Mouse (Mus musculus) intestine, embryonic 14.5 days (tissue): ENCODE measurements around the gene Gm136. TPM values are rescaled to one million over a fixed set of nuclear protein-coding genes. Genes with fewer than 3 reads are reported as not detected.
A peak's percentile ranks its signal among the peaks of the same experiment; 100 is the strongest.

Experiments used
- ATAC-seq: fragments of 200-750 bp; cut with Nextera tagmentation; replicated peaks from 2 replicates; pipeline ENCODE4 v1.8.0; 2017; ENCODE audit warnings: low read depth, moderate number of reproducible peaks, moderate TSS enrichment, moderate library complexity; ENCODE audit not compliant: low FRiP score, low TSS enrichment
- DNase-seq: peaks from one replicate; pipeline ENCODE4 v3.0.0-alpha.2; 2018; ENCODE audit warnings: low spot score
- H3K27ac ChIP-seq: fragments of 300-500 bp; sonication (generic); 2 replicates; pipeline ENCODE4 v1.5.1; 2014; ENCODE audit warnings: low read depth, mild to moderate bottlenecking, control low read depth
- H3K27me3 ChIP-seq: fragments of 300-500 bp; sonication (generic); replicated peaks from 2 replicates; pipeline ENCODE4 v1.6.1; 2014; ENCODE audit warnings: low read length, control low read depth; ENCODE audit not compliant: control insufficient read depth, insufficient read depth
- H3K36me3 ChIP-seq: fragments of 300-500 bp; sonication (generic); 2 replicates; pipeline ENCODE4 v1.6.1; 2014; ENCODE audit warnings: low read length, control low read depth; ENCODE audit not compliant: control insufficient read depth, insufficient read depth
- H3K4me1 ChIP-seq: fragments of 300-500 bp; sonication (generic); replicated peaks from 2 replicates; pipeline ENCODE4 v1.6.1; 2014; ENCODE audit warnings: low read length, control low read depth, mixed read lengths; ENCODE audit not compliant: control insufficient read depth, insufficient read depth
- H3K4me2 ChIP-seq: fragments of 300-500 bp; sonication (generic); 2 replicates; pipeline ENCODE4 v1.6.1; 2014; ENCODE audit warnings: low read length
- H3K4me3 ChIP-seq: fragments of 300-500 bp; sonication (generic); 2 replicates; pipeline ENCODE4 v1.5.1; 2014; ENCODE audit warnings: low read depth, low read length, control low read depth, mixed read lengths
- H3K9ac ChIP-seq: fragments of 300-500 bp; sonication (generic); 2 replicates; pipeline ENCODE4 v1.6.1; 2014; ENCODE audit warnings: mild to moderate bottlenecking, low read length
- H3K9me3 ChIP-seq: fragments of 300-500 bp; sonication (generic); 2 replicates; pipeline ENCODE4 v1.6.1; 2016; ENCODE audit warnings: low read length, control low read depth; ENCODE audit not compliant: control insufficient read depth
- WGBS: fragments of 180-500 bp; shearing (Covaris S2); extraction: QIAGEN DNeasy Blood & Tissue Kit; methylation state at CpG from one replicate; pipeline ENCODE4 v1.1.7; 2014; 5-methylcytosine and 5-hydroxymethylcytosine counted together
- polyA plus RNA-seq: library from polyadenylated mRNA; unstranded; fragments of >200 nt; fragmentation: Nextera tagmentation; extraction: Ambion mirVana; gene quantifications from 2 replicates; pipeline ENCODE4 v1.2.1, GENCODE M21; 2014

Gene Gm136
- polyA plus RNA-seq, 1 experiment from 2014 or later: not detected

GRCm38 (mm10) chr4:34701528-34701927 is 54.5 kb downstream of the Gm136 start:
- H3K4me2 ChIP-seq: no peak overlapping the region
- no peaks in the 10 kb centered on the region for H3K27me3 ChIP-seq
- no peak overlapping the region for H3K9ac ChIP-seq
- peak; percentile 57 for DNase-seq
- no peaks in the 10 kb centered on the region for H3K9me3 ChIP-seq
- 58% methylated on average over 5 of the region's 5 CpGs for WGBS
- no peaks in the 10 kb centered on the region for H3K4me1 ChIP-seq
- no peak for ATAC-seq
- no peaks in the 10 kb centered on the region for H3K36me3 ChIP-seq
- H3K27ac ChIP-seq: no peak overlapping the region
- H3K4me3 ChIP-seq: no peak overlapping the region

Other genes starting within 250 kb of the Gm136 start
- 44.3 and 49.7 TPM in 2 replicates for gene Akirin2, start 205.3 kb downstream of the Gm136 start, polyA plus RNA-seq
- gene Orc3, start 141.3 kb downstream of the Gm136 start, polyA plus RNA-seq: 89.3 and 93.9 TPM in 2 replicates
- 62.2 and 73.8 TPM in 2 replicates for gene Rars2, start 141.3 kb downstream of the Gm136 start, polyA plus RNA-seq
- gene Slc35a1, start 68.8 kb downstream of the Gm136 start, polyA plus RNA-seq: 66.2 and 69.2 TPM in 2 replicates
- 0.40 TPM in 1 of 2 replicates, not detected in the other for gene Cfap206, start 26.1 kb downstream of the Gm136 start, polyA plus RNA-seq
- gene Smim8, start 22.2 kb upstream of the Gm136 start, polyA plus RNA-seq: 42.9 and 43.0 TPM in 2 replicates
- gene Zfp292, start 126.7 kb upstream of the Gm136 start, polyA plus RNA-seq: 25.1 and 28.5 TPM in 2 replicates
- gene Cga, start 137.5 kb upstream of the Gm136 start, polyA plus RNA-seq: not detected in 2 replicates